Mouse (Mus musculus) CD4-positive, CD25-positive, alpha-beta regulatory T cell, adult 2 months (primary cell): ENCODE data around the gene Ttll8.

ENCODE experiments used
- DNase-seq: peaks from one replicate; pipeline ENCODE4 v3.0.0-alpha.2; 2012; ENCODE audit warnings: low read depth, low spot score

Gene Ttll8

GRCm38 (mm10) chr15:88841580-88842299, 112.5 kb downstream of the Ttll8 start:
- DNase-seq, result no peak

- no peak for DNase-seq
Observed at GRCm38 (mm10) chr15:88841160-88841559, 113.1 kb downstream of the Ttll8 start.
